Mouse (Mus musculus) stomach, postnatal 0 days (tissue): ENCODE results near the gene Pitx2. TPM values are rescaled to one million over a fixed set of nuclear protein-coding genes. Genes with fewer than 3 reads are reported as not detected.

Experiments
- ATAC-seq: fragments of 200-750 bp; cut with Nextera tagmentation; 2 replicates; pipeline ENCODE4 v1.8.0; 2017; ENCODE audit not compliant: low FRiP score, low TSS enrichment
- DNase-seq: peaks from one replicate; pipeline ENCODE4 v3.0.0-alpha.2; 2016; ENCODE audit warnings: low spot score
- H3K27ac ChIP-seq: fragments of 300-500 bp; sonication (generic); replicated peaks from 2 replicates; pipeline ENCODE4 v1.5.1; 2014; ENCODE audit warnings: mild to moderate bottlenecking, control low read depth
- H3K27me3 ChIP-seq: fragments of 300-500 bp; sonication (generic); 2 replicates; pipeline ENCODE4 v1.6.1; 2014; ENCODE audit warnings: low read length; ENCODE audit not compliant: control insufficient read depth, insufficient read depth
- H3K36me3 ChIP-seq: fragments of 300-500 bp; sonication (generic); 2 replicates; pipeline ENCODE4 v1.6.1; 2014; ENCODE audit warnings: low read length, mixed read lengths; ENCODE audit not compliant: control insufficient read depth, insufficient read depth
- H3K4me1 ChIP-seq: fragments of 300-500 bp; sonication (generic); replicated peaks from 2 replicates; pipeline ENCODE4 v1.6.1; 2014; ENCODE audit warnings: antibody characterized with exemption; ENCODE audit not compliant: control insufficient read depth, insufficient read depth
- H3K4me2 ChIP-seq: fragments of 300-500 bp; sonication (generic); replicated peaks from 2 replicates; pipeline ENCODE4 v1.6.1; 2014; ENCODE audit warnings: low read depth, mild to moderate bottlenecking, control low read depth, moderate library complexity
- H3K4me3 ChIP-seq: fragments of 300-500 bp; sonication (generic); 2 replicates; pipeline ENCODE4 v1.5.1; 2014; ENCODE audit warnings: low read depth, low read length, control low read depth
- H3K9ac ChIP-seq: fragments of 300-500 bp; sonication (generic); 2 replicates; pipeline ENCODE4 v1.6.1; 2014; ENCODE audit warnings: mild to moderate bottlenecking, low read length, control low read depth, mixed read lengths
- H3K9me3 ChIP-seq: fragments of 300-500 bp; sonication (generic); 2 replicates; pipeline ENCODE4 v1.6.1; 2016; ENCODE audit warnings: low read length; ENCODE audit not compliant: control insufficient read depth
- CTCF ChIP-seq: IDR thresholded peaks from 2 replicates; pipeline ENCODE4 v1.5.1; 2016; ENCODE audit warnings: antibody characterized with exemption, low read depth, mild to moderate bottlenecking, moderate library complexity
- EP300 ChIP-seq: optimal IDR thresholded peaks from 2 replicates; pipeline ENCODE3; 2016; ENCODE audit warnings: antibody characterized with exemption
- WGBS: fragments of 180-500 bp; shearing (Covaris S2); extraction: QIAGEN DNeasy Blood & Tissue Kit; methylation state at CpG from one replicate; pipeline ENCODE4 v1.1.7; 2014; 5-methylcytosine and 5-hydroxymethylcytosine counted together
- polyA plus RNA-seq: library from polyadenylated mRNA; unstranded; fragments of >200 nt; fragmentation: Nextera tagmentation; extraction: Ambion mirVana; gene quantifications from 2 replicates; pipeline ENCODE4 v1.2.1, GENCODE M21; 2015

Gene Pitx2
- 9.7 and 10.8 TPM in 2 replicates for polyA plus RNA-seq

DNA sequence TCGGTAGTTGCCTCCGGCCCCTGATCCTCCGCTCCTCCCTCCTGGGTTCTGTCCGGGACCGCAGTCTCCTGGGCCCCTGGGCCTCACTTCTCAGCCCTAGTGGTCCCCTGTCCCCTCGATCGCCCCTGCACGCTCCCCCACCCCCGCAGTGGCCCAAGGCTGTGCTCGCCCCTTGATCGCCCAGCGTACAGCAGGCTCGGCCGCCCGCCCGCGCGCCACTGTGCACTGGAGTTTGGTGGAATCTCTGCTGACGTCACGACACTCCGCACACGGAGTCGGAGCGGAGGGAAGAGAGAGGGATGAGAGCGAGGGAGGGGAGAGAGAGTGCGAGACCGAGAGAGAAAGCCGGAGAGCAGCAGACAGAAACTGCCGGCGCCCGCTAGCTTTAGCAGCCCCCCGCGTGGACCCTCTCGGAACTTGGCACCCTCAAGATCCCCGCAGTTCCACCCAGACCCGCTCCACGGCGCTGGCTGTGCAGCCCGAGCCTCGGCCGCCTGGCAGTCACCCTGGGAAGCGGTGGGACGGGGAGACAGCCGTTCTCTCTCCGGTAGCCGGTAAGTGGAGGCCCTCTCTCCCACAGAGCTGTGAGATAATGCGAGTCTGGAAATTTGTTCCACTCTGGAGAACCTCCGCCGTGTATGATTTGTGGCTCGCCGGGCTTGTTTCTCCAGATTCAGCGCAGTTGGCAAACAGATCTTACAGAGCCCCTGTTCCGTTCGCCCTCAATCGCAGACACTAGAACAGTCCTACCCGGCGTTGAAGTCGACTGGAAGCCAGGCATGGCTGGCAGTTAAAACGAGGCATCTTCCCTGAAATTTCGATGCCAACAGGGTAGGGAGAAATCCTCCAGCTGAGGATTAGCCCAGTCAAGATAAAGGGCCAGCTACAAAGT is at the start of gene Pitx2:
Gene Pitx2 (plus strand): TSS at position 270 of the 892 bp plus-strand sequence.
- no peaks in the 10 kb centered on the region for H3K36me3 ChIP-seq
- peak within 1 kb of the TSS; percentile 56 for H3K4me2 ChIP-seq
- TF ChIP-seq EP300 (no peak), CTCF (peak; percentile 19; the same call in 1 of the 2 replicates)
- H3K4me1 ChIP-seq: 0 out of 2 replicates have a peak, but pooled peaks cover 3% of the 10 kb centered on the region
- H3K4me3 ChIP-seq: peak within 1 kb of the TSS; percentile 45
- H3K27ac ChIP-seq: 0 out of 2 replicates have a peak within 1 kb of the TSS, but pooled peaks have one; percentile 13
- H3K9me3 ChIP-seq: no peaks in the 10 kb centered on the region
- DNase-seq (peak; percentile 40), ATAC-seq (peak; percentile 75)
- 1% methylated on average over 59 of the region's 60 CpGs for WGBS
- peaks cover 19% of the 10 kb centered on the region; the same call in 1 of the 2 replicates for H3K27me3 ChIP-seq
- H3K9ac ChIP-seq: peak within 1 kb of the TSS; percentile 45

DNA sequence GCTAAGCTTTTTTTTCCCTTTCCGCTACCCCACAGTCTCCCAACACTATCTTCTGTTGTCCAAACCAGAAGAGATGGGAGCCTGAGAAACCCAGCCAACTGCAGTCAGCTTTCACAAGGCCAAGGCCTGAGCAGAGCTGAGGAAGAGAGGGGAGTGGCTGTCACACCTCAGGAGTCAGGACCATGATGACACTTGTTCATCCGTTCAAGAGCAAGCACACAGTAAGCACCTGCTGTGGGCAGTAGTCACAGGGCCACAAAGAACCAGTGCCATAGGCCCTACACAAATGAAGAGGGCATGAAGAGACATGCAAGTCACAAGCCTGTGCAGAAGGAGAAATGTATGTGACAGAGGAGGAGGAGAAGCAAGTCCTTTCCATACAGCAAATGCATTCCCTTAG is 49.7 kb upstream of the Pitx2 start:
- Histone ChIP-seq H3K4me2 (no peak overlapping the region), H3K9me3 (no peaks in the 10 kb centered on the region), H3K9ac (no peak overlapping the region), H3K36me3 (no peaks in the 10 kb centered on the region), H3K4me1 (no peaks in the 10 kb centered on the region), H3K27ac (no peak overlapping the region), H3K4me3 (no peak overlapping the region), H3K27me3 (no peaks in the 10 kb centered on the region)
- no peak for DNase-seq
- no peak for TF ChIP-seq EP300
- TF ChIP-seq CTCF: no peak
- 72% methylated on average over 2 of the region's 2 CpGs for WGBS
- no peak for ATAC-seq

DNA sequence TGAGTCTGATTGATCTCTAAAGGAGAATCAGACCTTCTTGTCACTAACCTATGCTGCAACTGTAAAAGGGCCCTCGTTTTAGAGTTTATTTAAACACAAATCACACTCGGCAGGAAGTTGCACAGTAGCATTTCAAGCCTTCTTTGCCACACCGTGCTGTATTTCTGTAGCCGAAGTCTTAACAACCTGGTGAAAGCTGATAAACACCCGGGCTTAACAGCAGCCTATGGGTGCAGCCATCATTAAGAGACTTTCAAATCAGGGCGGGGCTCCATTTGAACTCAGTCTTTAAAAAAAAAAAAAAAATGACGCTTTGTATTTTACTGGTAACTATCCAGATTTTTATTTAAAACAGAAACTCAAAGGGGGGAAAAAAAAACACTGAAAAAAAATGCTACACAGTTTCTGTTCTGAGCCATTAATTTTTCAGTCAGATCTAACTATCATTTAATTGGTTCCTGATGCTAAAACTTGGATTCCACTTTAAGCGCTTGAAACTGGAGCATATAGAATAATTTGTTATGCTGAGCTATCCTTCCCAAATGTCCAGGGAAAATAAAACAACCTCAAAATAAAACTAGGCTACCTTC is 48.5 kb upstream of the Pitx2 start:
- H3K4me3 ChIP-seq: no peak overlapping the region

DNA sequence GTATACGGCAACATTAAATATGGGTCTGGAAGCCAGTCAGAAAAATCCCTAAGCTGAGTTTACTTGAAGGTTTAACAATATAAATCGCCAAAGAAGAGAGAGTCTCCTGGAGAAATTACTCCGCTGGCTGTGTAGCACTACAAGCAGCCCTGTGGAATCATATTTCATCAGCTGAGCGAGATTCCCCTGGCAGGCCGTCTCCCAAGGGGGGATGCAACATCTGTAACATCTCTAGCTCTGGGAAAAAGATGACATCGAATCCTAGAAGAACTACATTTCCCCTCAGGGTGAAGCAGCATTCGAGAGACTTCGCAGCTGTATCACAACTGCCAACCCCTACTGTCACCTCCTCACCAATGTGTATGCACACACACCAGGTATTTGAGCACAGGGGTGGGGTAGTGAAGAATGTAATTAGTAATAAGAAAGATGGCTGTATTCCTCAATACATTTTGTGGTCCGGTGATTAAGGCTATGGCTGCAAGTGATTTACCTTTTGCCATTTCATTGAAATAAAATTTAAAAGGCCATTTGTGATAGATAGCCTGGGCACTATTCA is 40.8 kb upstream of the Pitx2 start:
- TF ChIP-seq EP300 (no peak), CTCF (no peak)
- Histone ChIP-seq H3K9me3 (no peaks in the 10 kb centered on the region), H3K27me3 (no peaks in the 10 kb centered on the region), H3K4me3 (no peak overlapping the region), H3K27ac (no peak overlapping the region), H3K36me3 (no peaks in the 10 kb centered on the region), H3K4me1 (no peaks in the 10 kb centered on the region), H3K4me2 (0 out of 2 replicates have a peak overlapping the region, but pooled peaks have one; percentile 5), H3K9ac (no peak overlapping the region)
- no peak for ATAC-seq
- no peak for DNase-seq
- WGBS: 39% methylated on average over 9 of the region's 9 CpGs

More for the DNA sequence above, 48.5 kb upstream of the Pitx2 start:
- ATAC-seq: no peak
- Histone ChIP-seq H3K27ac (no peak overlapping the region), H3K4me2 (no peak overlapping the region), H3K27me3 (no peaks in the 10 kb centered on the region), H3K9me3 (no peaks in the 10 kb centered on the region), H3K36me3 (no peaks in the 10 kb centered on the region), H3K4me1 (no peaks in the 10 kb centered on the region), H3K9ac (no peak overlapping the region)
- no peak for DNase-seq
- TF ChIP-seq EP300 (no peak), CTCF (no peak)
- 38% methylated on average over 8 of the region's 8 CpGs for WGBS

DNA sequence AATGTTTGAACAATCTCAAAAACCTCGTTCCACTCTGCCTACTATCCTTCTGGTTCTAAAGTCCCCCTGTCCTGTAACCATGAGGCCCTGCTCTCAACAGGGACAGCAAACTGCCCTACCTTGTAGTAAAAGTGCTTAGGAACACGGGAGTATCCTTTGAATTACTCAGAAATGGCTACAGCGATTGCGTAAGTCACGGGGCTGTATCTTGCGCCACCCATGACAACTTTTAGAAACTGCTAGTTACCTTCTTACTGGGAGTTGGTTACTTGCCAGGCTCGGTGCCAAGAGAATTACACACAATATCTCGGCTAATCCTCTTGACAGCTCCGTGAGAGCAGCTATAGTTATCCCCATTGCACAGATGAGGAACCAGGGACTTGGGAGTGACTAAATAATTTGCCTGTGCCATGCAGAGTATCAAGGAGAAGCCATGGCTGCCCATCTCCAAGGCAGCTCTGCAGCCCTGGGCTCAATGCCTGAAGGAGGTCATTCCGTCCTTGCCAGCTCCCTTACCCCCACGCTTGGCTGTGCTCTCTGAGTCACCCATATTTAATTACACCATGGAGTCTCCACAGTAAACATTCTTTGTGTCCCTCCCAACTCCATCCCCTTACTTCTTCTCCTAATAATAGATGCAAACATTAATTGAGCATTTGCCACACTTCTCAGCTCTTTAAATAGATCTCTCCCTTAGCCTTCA is 38.2 kb upstream of the Pitx2 start:
- ATAC-seq (no peak), DNase-seq (no peak)

More for the DNA sequence above, 38.2 kb upstream of the Pitx2 start:
- Histone ChIP-seq H3K9ac (no peak overlapping the region), H3K4me3 (no peak overlapping the region), H3K27ac (no peak overlapping the region), H3K4me2 (no peak overlapping the region), H3K27me3 (no peaks in the 10 kb centered on the region), H3K36me3 (no peaks in the 10 kb centered on the region), H3K4me1 (no peaks in the 10 kb centered on the region), H3K9me3 (no peaks in the 10 kb centered on the region)
- no peak for TF ChIP-seq EP300
- TF ChIP-seq CTCF: no peak
- WGBS: 65% methylated on average over 11 of the region's 11 CpGs
